Mouse (Mus musculus) brown adipose tissue, adult 24 weeks (tissue): Measurements from ENCODE around the gene Ppp1r36. TPM values are rescaled to one million over a fixed set of nuclear protein-coding genes. Genes with fewer than 3 reads are reported as not detected.
"Not testable (repeated sequence)": the region's sequence is repeated elsewhere in the genome, so short reads cannot be mapped to it uniquely, and the experiment has no call there.

ENCODE experiments used
- H3K27ac ChIP-seq: fragments of 200-500 bp; replicated peaks from 2 replicates; pipeline ENCODE4 v1.5.1; 2012; ENCODE audit warnings: low read depth, mild to moderate bottlenecking, low read length
- H3K4me1 ChIP-seq: fragments of 200-500 bp; 2 replicates; pipeline ENCODE4 v1.6.1; 2012; ENCODE audit warnings: low read length, mixed read lengths; ENCODE audit not compliant: control insufficient read depth, insufficient read depth, insufficient read length
- H3K4me3 ChIP-seq: fragments of 200-500 bp; 2 replicates; pipeline ENCODE4 v1.5.1; 2012; ENCODE audit warnings: low read depth, mild to moderate bottlenecking, low read length, moderate library complexity; ENCODE audit not compliant: insufficient read depth
- polyA plus RNA-seq: library from polyadenylated mRNA; stranded (reverse); fragments of >200 nt; gene quantifications from 2 replicates; pipeline ENCODE4 v1.2.4, GENCODE M21; 2012; ENCODE audit not compliant: missing spikeins, insufficient read depth, insufficient read length

The Ppp1r36 gene
- polyA plus RNA-seq, 1 experiment: not detected

DNA sequence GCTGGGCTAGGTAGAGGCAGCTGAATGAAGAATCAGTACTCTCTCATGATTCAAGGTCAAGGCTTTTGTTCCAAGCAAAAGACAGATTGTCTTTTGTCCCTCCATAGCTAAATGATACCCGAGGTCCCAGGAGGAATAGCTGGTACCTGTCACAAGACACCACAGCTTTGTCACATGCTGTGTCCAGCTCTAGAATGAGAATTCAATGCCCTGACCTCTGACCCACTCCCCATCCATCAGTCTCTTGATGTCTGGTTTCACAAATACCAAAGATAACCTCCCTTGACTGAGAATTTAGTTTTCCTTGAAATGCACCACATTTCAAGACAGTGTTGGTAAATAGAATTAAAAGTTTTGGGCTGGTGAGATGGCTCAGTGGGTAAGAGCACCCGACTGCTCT is 34.9 kb downstream of the Ppp1r36 start:
- Histone ChIP-seq H3K27ac (no peak overlapping the region), H3K4me1 (no peaks in the 10 kb centered on the region), H3K4me3 (no peak overlapping the region)

DNA sequence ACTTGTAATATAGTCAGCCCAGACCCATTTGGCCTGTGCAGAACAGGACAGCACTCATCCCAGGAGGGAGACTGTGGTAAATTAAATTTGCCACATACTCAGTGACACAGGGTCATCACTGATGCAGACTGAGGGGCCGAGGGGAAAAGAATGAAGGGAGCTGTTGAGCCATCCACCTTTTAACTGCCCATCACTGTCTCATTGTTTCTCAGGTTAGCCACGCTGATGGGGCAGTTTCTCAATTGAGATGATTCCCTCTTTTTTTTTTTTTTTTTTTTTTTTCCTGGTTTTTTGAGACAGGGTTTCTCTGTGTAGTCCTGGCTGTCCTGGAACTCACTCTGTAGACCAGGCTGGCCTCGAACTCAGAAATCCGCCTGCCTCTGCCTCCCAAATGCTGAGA is 41.1 kb downstream of the Ppp1r36 start:
- H3K4me3 ChIP-seq, H3K27ac ChIP-seq, H3K4me1 ChIP-seq: not testable (repeated sequence)

- Histone ChIP-seq H3K4me1 (no peaks in the 10 kb centered on the region), H3K27ac (no peak overlapping the region)
These were observed 41.7 kb downstream of the Ppp1r36 start for GRCm38 (mm10) chr12:76459032-76459431.

GRCm38 (mm10) chr12:76463391-76463790 is 46.1 kb downstream of the Ppp1r36 start:
- H3K4me3 ChIP-seq: no peak overlapping the region
- H3K27ac ChIP-seq: no peak overlapping the region
- H3K4me1 ChIP-seq: peaks cover 5% of the 10 kb centered on the region; the same call in 1 of the 2 replicates

More at GRCm38 (mm10) chr12:76459032-76459431, 41.7 kb downstream of the Ppp1r36 start:
- no peak overlapping the region for H3K4me3 ChIP-seq

DNA sequence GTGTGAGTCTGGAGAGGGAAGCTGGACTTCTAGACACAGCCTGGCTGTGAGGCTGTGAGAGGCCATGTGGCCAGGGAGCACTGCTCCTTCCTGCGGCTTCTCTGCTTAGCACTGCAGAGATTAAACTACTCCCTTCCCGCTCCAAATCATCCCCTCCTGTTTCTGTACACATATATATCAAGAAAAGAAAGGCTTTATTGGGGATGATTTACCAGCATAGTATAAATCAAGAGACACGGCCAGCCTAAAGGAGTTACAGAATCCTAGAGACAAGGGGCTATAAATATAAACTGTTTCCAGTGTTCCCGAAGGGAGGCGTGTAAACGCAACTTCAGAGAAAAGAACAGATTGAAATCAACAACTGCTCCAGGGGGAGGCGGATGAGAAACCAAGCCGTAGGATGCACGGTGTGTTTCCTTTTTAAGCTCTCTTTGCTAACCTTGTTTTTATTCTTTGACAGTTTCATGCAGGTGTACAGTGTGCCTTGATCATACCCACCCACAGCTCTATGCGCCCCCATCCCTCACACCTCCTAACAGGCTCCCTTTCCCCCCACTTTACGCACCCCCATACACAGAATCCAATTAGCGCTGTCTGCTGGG is 47.4 kb downstream of the Ppp1r36 start:
- Histone ChIP-seq H3K4me3 (no peak overlapping the region), H3K4me1 (peaks cover 5% of the 10 kb centered on the region; the same call in 1 of the 2 replicates), H3K27ac (no peak overlapping the region)

GRCm38 (mm10) chr12:76466651-76467050 is 49.3 kb downstream of the Ppp1r36 start:
- no peak overlapping the region for H3K4me3 ChIP-seq
- no peak overlapping the region for H3K27ac ChIP-seq
- H3K4me1 ChIP-seq: peaks cover 5% of the 10 kb centered on the region; the same call in 1 of the 2 replicates

GRCm38 (mm10) chr12:76467256-76467655 is 49.9 kb downstream of the Ppp1r36 start:
- H3K4me1 ChIP-seq: peaks cover 5% of the 10 kb centered on the region; the same call in 1 of the 2 replicates
- H3K27ac ChIP-seq: no peak overlapping the region
- H3K4me3 ChIP-seq: no peak overlapping the region

GRCm38 (mm10) chr12:76472046-76472445 is 54.7 kb downstream of the Ppp1r36 start:
- H3K4me3 ChIP-seq: no peak overlapping the region
- H3K4me1 ChIP-seq: no peaks in the 10 kb centered on the region
- no peak overlapping the region for H3K27ac ChIP-seq

GRCm38 (mm10) chr12:76473562-76474245 is 56.4 kb downstream of the Ppp1r36 start:
- peak overlapping the region; percentile 41 for H3K27ac ChIP-seq
- no peak overlapping the region for H3K4me3 ChIP-seq

DNA sequence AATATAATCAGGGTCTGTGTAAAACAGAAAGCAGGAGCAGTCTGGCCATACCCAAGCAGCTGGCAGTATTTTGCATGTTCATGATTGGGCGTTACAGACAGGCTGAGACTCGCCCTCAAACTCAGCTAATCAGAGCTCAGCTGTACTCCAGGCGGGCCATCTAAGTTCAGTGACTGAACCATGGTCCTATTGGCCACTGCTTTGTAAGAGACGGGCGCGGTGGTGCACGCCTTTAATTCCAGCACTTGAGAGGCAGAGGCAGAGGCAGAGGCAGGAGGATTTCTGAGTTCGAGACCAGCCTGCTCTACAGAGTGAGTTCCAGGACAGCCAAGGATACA is 56.9 kb downstream of the Ppp1r36 start:
- Histone ChIP-seq H3K4me1 (no peaks in the 10 kb centered on the region; the same call in 1 of the 2 replicates), H3K27ac (peak overlapping the region; percentile 41), H3K4me3 (no peak overlapping the region)

More at GRCm38 (mm10) chr12:76473562-76474245, 56.4 kb downstream of the Ppp1r36 start:
- H3K4me1 ChIP-seq: no peaks in the 10 kb centered on the region; the same call in 1 of the 2 replicates

GRCm38 (mm10) chr12:76474802-76475201 is 57.5 kb downstream of the Ppp1r36 start:
- H3K27ac ChIP-seq: no peak overlapping the region
- H3K4me3 ChIP-seq: no peak overlapping the region
- peaks cover 3% of the 10 kb centered on the region; the same call in 1 of the 2 replicates for H3K4me1 ChIP-seq

DNA sequence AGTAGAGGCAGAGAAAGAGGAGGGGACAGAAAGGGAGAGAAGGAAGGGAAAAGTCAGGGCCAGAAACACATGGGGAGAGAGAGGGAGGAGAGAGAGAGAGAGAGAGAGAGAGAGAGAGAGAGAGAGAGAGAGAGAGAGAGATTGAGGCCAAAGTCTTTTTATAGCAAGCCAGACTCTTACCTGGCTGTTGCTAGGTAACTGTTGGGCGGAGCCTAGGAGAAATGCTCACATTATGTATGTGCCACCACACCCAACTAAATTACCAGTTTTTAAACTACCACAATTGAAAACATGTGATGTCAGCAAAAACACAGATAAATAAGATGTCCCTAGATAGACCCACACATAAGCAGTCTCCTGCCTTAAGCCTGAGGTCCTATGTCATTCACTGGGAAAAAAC is 58.8 kb downstream of the Ppp1r36 start:
- peaks cover 10% of the 10 kb centered on the region; the same call in 1 of the 2 replicates for H3K4me1 ChIP-seq
- H3K4me3 ChIP-seq: no peak overlapping the region

GRCm38 (mm10) chr12:76478309-76479023 is 61.1 kb downstream of the Ppp1r36 start:
- Histone ChIP-seq H3K4me1 (peaks cover 10% of the 10 kb centered on the region; the same call in 1 of the 2 replicates), H3K4me3 (peak overlapping the region; percentile 4; the same call in 1 of the 2 replicates), H3K27ac (peak overlapping the region; percentile 97)

More for the DNA sequence above, 58.8 kb downstream of the Ppp1r36 start:
- H3K27ac ChIP-seq: no peak overlapping the region

- Histone ChIP-seq H3K4me3 (peak overlapping the region; percentile 4; the same call in 1 of the 2 replicates), H3K4me1 (peaks cover 10% of the 10 kb centered on the region; the same call in 1 of the 2 replicates), H3K27ac (peak overlapping the region; percentile 97)
These were observed 61.8 kb downstream of the Ppp1r36 start for GRCm38 (mm10) chr12:76479174-76479573.

GRCm38 (mm10) chr12:76479836-76480495 is 62.6 kb downstream of the Ppp1r36 start:
- Histone ChIP-seq H3K27ac (peak overlapping the region; percentile 97), H3K4me3 (no peak overlapping the region), H3K4me1 (peaks cover 10% of the 10 kb centered on the region; the same call in 1 of the 2 replicates)
